Mouse (Mus musculus) CH12.LX (cell line): ENCODE data around the gene Defb18. TPM values are rescaled to one million over a fixed set of nuclear protein-coding genes. Genes with fewer than 3 reads are reported as not detected.

ENCODE experiments used
- DNase-seq: peaks from one replicate; pipeline ENCODE4 v3.0.0-alpha.2; 2013; ENCODE audit errors: extremely low read depth
- H3K27ac ChIP-seq: 2 replicates; pipeline ENCODE4 v1.5.1; 2012; ENCODE audit warnings: low read depth, mild to moderate bottlenecking, control low read depth, moderate library complexity; ENCODE audit not compliant: insufficient read depth
- H3K27me3 ChIP-seq: replicated peaks from 2 replicates; pipeline ENCODE3; 2012; ENCODE audit warnings: inconsistent platforms
- H3K36me3 ChIP-seq, 2 experiments: replicated peaks in 1 of 2; 2 replicates each; pipeline versions ENCODE3 to v1.6.1; 2012; ENCODE audit warnings: inconsistent platforms in 1 of 2, low read length in 1 of 2, mild to moderate bottlenecking in 1 of 2, mixed read lengths in 1 of 2, moderate library complexity in 1 of 2; ENCODE audit not compliant: control insufficient read depth in 1 of 2, insufficient read depth in 1 of 2
- H3K4me1 ChIP-seq, 2 experiments: 2 replicates each; pipeline ENCODE4 v1.6.1; 2012; ENCODE audit warnings: inconsistent platforms in 1 of 2, moderate library complexity in 1 of 2; ENCODE audit not compliant: insufficient read depth in 2 of 2, control insufficient read depth in 1 of 2
- H3K4me2 ChIP-seq: 2 replicates; pipeline ENCODE4 v1.6.1; 2012; ENCODE audit warnings: low read depth, mild to moderate bottlenecking, control low read depth; ENCODE audit not compliant: poor library complexity, insufficient read depth, severe bottlenecking
- H3K4me3 ChIP-seq, 3 experiments: fragments of 150-350 bp in 1 of 3; sonication (generic) in 1 of 3; replicated peaks in 1 of 3; 2 replicates each; pipeline versions ENCODE3 to v1.5.1; 2011 to 2012; ENCODE audit warnings: low read depth in 2 of 3, low read length in 2 of 3, mild to moderate bottlenecking in 2 of 3, moderate library complexity in 2 of 3, control low read depth in 1 of 3, improper control_type of control experiment in 1 of 3, inconsistent platforms in 1 of 3, mixed read lengths in 1 of 3; ENCODE audit not compliant: poor library complexity in 1 of 3
- H3K79me2 ChIP-seq: replicated peaks from 2 replicates; pipeline ENCODE4 v1.6.1; 2012; ENCODE audit warnings: mild to moderate bottlenecking, moderate library complexity; ENCODE audit not compliant: control insufficient read depth, poor library complexity, insufficient read depth, severe bottlenecking; ENCODE audit errors: extremely low read depth
- H3K9ac ChIP-seq: 2 replicates; pipeline ENCODE4 v1.6.1; 2012; ENCODE audit warnings: low read depth, mild to moderate bottlenecking, control low read depth, moderate library complexity; ENCODE audit not compliant: insufficient read depth
- H3K9me3 ChIP-seq: replicated peaks from 2 replicates; pipeline ENCODE3; 2012; ENCODE audit warnings: low read length, inconsistent platforms, mixed read lengths
- BHLHE40 ChIP-seq: IDR thresholded peaks from 2 replicates; pipeline ENCODE4 v1.6.1; 2011; ENCODE audit warnings: mild to moderate bottlenecking, low read depth, low read length, improper control_type of control experiment
- CHD1 ChIP-seq: IDR thresholded peaks from 2 replicates; pipeline ENCODE4 v1.6.1; 2012; ENCODE audit warnings: low read depth, low read length, improper control_type of control experiment, inconsistent platforms
- CTCF ChIP-seq, 2 experiments: IDR thresholded peaks in 1 of 2; conservative IDR thresholded peaks in 1 of 2; 2 replicates each; pipeline ENCODE4 v1.5.1; 2011 to 2012; ENCODE audit warnings: low read depth in 2 of 2, low read length in 2 of 2, improper control_type of control experiment in 1 of 2, inconsistent platforms in 1 of 2, mild to moderate bottlenecking in 1 of 2, moderate library complexity in 1 of 2
- E2F4 ChIP-seq: IDR thresholded peaks from 2 replicates; pipeline ENCODE4 v1.6.1; 2011; ENCODE audit warnings: low read depth, low read length, improper control_type of control experiment; ENCODE audit not compliant: insufficient replicate concordance
- ELF1 ChIP-seq: IDR thresholded peaks from 2 replicates; pipeline ENCODE4 v1.6.1; 2014; ENCODE audit warnings: low read depth, mild to moderate bottlenecking, inconsistent platforms, low read length, improper control_type of control experiment
- GABPA ChIP-seq: IDR thresholded peaks from 2 replicates; pipeline ENCODE4 v1.6.1; 2012; ENCODE audit warnings: low read depth, low read length, improper control_type of control experiment, inconsistent platforms; ENCODE audit not compliant: insufficient replicate concordance
- HCFC1 ChIP-seq: IDR thresholded peaks from 2 replicates; pipeline ENCODE4 v1.6.1; 2012; ENCODE audit warnings: low read depth, mild to moderate bottlenecking, inconsistent platforms, low read length, improper control_type of control experiment
- IRF4 ChIP-seq: IDR thresholded peaks from 2 replicates; pipeline ENCODE4 v1.6.1; 2014; ENCODE audit warnings: low read depth, mild to moderate bottlenecking, inconsistent platforms, low read length, improper control_type of control experiment
- JUN ChIP-seq: IDR thresholded peaks from 2 replicates; pipeline ENCODE4 v1.6.1; 2011; ENCODE audit warnings: low read depth, mild to moderate bottlenecking, low read length, improper control_type of control experiment, moderate library complexity; ENCODE audit not compliant: insufficient read depth
- JUND ChIP-seq: conservative IDR thresholded peaks from 2 replicates; pipeline ENCODE4 v1.6.1; 2011; ENCODE audit warnings: low read depth, low read length, improper control_type of control experiment
- KAT2A ChIP-seq: IDR thresholded peaks from 2 replicates; pipeline ENCODE4 v1.6.1; 2012; ENCODE audit warnings: low read length, improper control_type of control experiment, inconsistent platforms; ENCODE audit not compliant: insufficient replicate concordance
- MAFK ChIP-seq: IDR thresholded peaks from 2 replicates; pipeline ENCODE4 v1.6.1; 2011; ENCODE audit warnings: low read length, improper control_type of control experiment; ENCODE audit not compliant: insufficient replicate concordance
- MAX ChIP-seq: IDR thresholded peaks from 2 replicates; pipeline ENCODE4 v1.6.1; 2011; ENCODE audit warnings: low read length, improper control_type of control experiment
- MAZ ChIP-seq: IDR thresholded peaks from 2 replicates; pipeline ENCODE4 v1.6.1; 2012; ENCODE audit warnings: low read depth, mild to moderate bottlenecking, inconsistent platforms, low read length, improper control_type of control experiment, moderate library complexity
- MEF2A ChIP-seq: IDR thresholded peaks from 2 replicates; pipeline ENCODE4 v1.6.1; 2014; ENCODE audit warnings: low read depth, mild to moderate bottlenecking, inconsistent platforms, low read length, improper control_type of control experiment, borderline replicate concordance
- MXI1 ChIP-seq: IDR thresholded peaks from 2 replicates; pipeline ENCODE4 v1.6.1; 2011; ENCODE audit warnings: mild to moderate bottlenecking, low read depth, low read length, improper control_type of control experiment
- MYC ChIP-seq: IDR thresholded peaks from 2 replicates; pipeline ENCODE4 v1.6.1; 2011; ENCODE audit warnings: low read depth, mild to moderate bottlenecking, improper control_type of control experiment, low read length
- NELFE ChIP-seq: IDR thresholded peaks from 2 replicates; pipeline ENCODE4 v1.6.1; 2011; ENCODE audit warnings: low read depth, low read length, improper control_type of control experiment
- PAX5 ChIP-seq: IDR thresholded peaks from 2 replicates; pipeline ENCODE4 v1.6.1; 2012; ENCODE audit warnings: low read length, inconsistent platforms, mixed read lengths
- POLR2AphosphoS2 ChIP-seq: IDR thresholded peaks from 2 replicates; pipeline ENCODE4 v1.6.1; 2011; ENCODE audit warnings: low read depth, low read length, improper control_type of control experiment
- RAD21 ChIP-seq: IDR thresholded peaks from 2 replicates; pipeline ENCODE4 v1.6.1; 2011; ENCODE audit warnings: low read depth, mild to moderate bottlenecking, low read length, improper control_type of control experiment, moderate library complexity
- SMC3 ChIP-seq: IDR thresholded peaks from 2 replicates; pipeline ENCODE4 v1.6.1; 2011; ENCODE audit warnings: low read depth, low read length, improper control_type of control experiment
- TBP ChIP-seq: conservative IDR thresholded peaks from 2 replicates; pipeline ENCODE4 v1.6.1; 2011; ENCODE audit warnings: low read depth, low read length, improper control_type of control experiment
- USF2 ChIP-seq: conservative IDR thresholded peaks from 2 replicates; pipeline ENCODE4 v1.6.1; 2011; ENCODE audit warnings: low read depth, low read length, improper control_type of control experiment
- ZC3H11A ChIP-seq: IDR thresholded peaks from 2 replicates; pipeline ENCODE4 v1.6.1; 2012; ENCODE audit warnings: low read depth, mild to moderate bottlenecking, inconsistent platforms, low read length, improper control_type of control experiment
- ZKSCAN1 ChIP-seq: IDR thresholded peaks from 2 replicates; pipeline ENCODE4 v1.6.1; 2012; ENCODE audit warnings: low read depth, inconsistent platforms, low read length, improper control_type of control experiment, borderline replicate concordance
- ZMIZ1 ChIP-seq: IDR thresholded peaks from 2 replicates; pipeline ENCODE4 v1.6.1; 2012; ENCODE audit warnings: low read depth, mild to moderate bottlenecking, inconsistent platforms, low read length, improper control_type of control experiment
- dilution Hi-C: fragments of 300-500 bp; cut with MboI; formaldehyde crosslinking; loops from 2 replicates; pipeline ENCODE4 v1.14.3; 2020; ENCODE audit warnings: low sequenced_read_pairs; ENCODE audit not compliant: extremely low pct_unique_long_range_greater_than_20kb, extremely low pct_ligation_motif_present
- in situ Hi-C: fragments of 300-500 bp; cut with MboI; formaldehyde crosslinking; loops from 3 replicates; pipeline ENCODE4 v1.14.3; 2019; ENCODE audit warnings: low sequenced_read_pairs, low pct_ligation_motif_present, low pct_unique_long_range_greater_than_20kb, mixed read lengths
- polyA plus RNA-seq: library from polyadenylated mRNA; unstranded; fragments of >175 nt; gene quantifications from 2 replicates; pipeline ENCODE4 v1.2.1, GENCODE M21; 2012; ENCODE audit warnings: low read depth; ENCODE audit not compliant: insufficient read length
- total RNA-seq, 2 experiments: library from RNA; depleted of rRNA; stranded (reverse); fragments of 300-350 nt in 1 of 2; fragments of >200 nt in 1 of 2; gene quantifications; 2 replicates each; pipeline ENCODE4 v1.2.3; 2012 to 2014

Gene Defb18
- total and polyA plus RNA-seq, 3 experiments = not detected

- H3K9ac ChIP-seq = no peak overlapping the region
- in situ Hi-C loops = no loop called here
- no peaks in the 10 kb centered on the region for H3K36me3 ChIP-seq
- DNase-seq = no peak
- dilution Hi-C loops = no loop called here
- H3K4me1 ChIP-seq = no peaks in the 10 kb centered on the region
- H3K79me2 ChIP-seq = no peaks in the 10 kb centered on the region
- no peak for TF ChIP-seq CTCF (conservative IDR thresholded peaks at IDR 0.05 in 1 of 2, IDR thresholded peaks at IDR 0.05 in 1 of 2; ENCODE audit: low read depth in 2 of 2, low read length in 2 of 2)
- no peak for TF ChIP-seq MAFK
- TF ChIP-seq KAT2A = no peak
- TF ChIP-seq MYC = no peak
- TF ChIP-seq ZMIZ1 = no peak
- TF ChIP-seq IRF4 = no peak
- no peak for TF ChIP-seq ZC3H11A
- TF ChIP-seq HCFC1 = no peak
- no peak for TF ChIP-seq BHLHE40
- no peak for TF ChIP-seq NELFE
- TF ChIP-seq TBP = no peak
- no peak for TF ChIP-seq MAZ
- TF ChIP-seq ELF1 = no peak
- no peak for TF ChIP-seq GABPA
- TF ChIP-seq JUN = no peak
- TF ChIP-seq JUND = no peak
- TF ChIP-seq E2F4 = no peak
- H3K4me2 ChIP-seq = no peak overlapping the region
- peaks cover 22% of the 10 kb centered on the region for H3K9me3 ChIP-seq
- H3K4me3 ChIP-seq = no peak overlapping the region
- no peak overlapping the region for H3K27ac ChIP-seq
- H3K27me3 ChIP-seq = no peaks in the 10 kb centered on the region
Observed at GRCm38 (mm10) chr1:18191719-18192118, 45.5 kb downstream of the Defb18 start.

DNA sequence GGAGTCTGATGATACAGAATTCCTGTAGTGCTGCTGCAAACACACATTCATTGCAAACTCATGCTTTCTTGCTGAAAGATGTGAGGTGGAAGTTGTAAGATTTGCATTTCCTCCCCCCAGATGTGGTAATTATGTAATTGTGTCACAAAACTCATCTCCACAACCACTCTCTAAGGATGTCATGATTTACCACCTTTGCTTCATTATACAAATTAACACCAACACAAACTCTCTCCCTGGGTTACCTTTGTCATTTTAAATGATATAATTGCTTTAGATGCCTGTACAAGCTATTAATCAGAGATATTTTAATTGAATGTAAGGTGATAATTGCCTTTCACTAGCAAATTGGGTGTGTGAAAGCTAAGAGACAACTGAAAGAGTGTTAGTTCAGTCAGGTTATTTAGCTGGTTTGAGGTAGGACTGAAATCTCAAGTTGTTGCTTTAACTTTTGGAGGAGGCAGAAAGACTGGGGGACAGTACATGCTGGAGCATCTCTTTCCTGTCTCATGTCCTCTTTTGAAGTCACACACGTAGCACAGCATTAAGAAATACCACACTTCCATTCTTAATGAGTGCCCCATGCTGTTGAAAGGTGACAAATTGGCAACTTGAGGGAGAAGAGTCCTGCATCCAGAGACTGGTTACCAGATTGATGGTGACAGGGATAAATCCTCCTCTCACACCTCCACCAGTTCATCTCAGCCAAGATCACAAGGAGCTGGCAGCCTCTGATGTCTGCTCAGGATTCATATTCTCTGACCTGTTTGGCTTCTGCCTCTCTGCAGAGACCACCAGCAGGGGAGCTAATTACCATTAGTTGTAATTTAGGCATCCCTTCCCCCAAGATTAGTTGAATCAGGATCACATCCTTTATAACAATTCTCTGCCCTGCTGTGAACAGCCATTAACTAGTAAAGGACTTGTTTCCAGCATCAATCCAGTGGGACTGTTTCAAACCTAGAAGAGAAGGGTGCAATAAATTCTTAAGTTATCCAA is 46.2 kb downstream of the Defb18 start:
- Histone ChIP-seq H3K27me3 (no peaks in the 10 kb centered on the region), H3K4me3 (no peak overlapping the region), H3K4me2 (no peak overlapping the region), H3K36me3 (no peaks in the 10 kb centered on the region), H3K9ac (no peak overlapping the region), H3K79me2 (no peaks in the 10 kb centered on the region), H3K27ac (no peak overlapping the region), H3K9me3 (peaks cover 22% of the 10 kb centered on the region), H3K4me1 (no peaks in the 10 kb centered on the region)
- DNase-seq = no peak
- dilution Hi-C loops = no loop called here
- in situ Hi-C loops = no loop called here
- TF ChIP-seq TBP (no peak), MAX (no peak), E2F4 (no peak), MXI1 (no peak), POLR2AphosphoS2 (no peak), BHLHE40 (no peak), ZC3H11A (no peak), MAZ (no peak), JUND (no peak), MEF2A (no peak), RAD21 (no peak), ZKSCAN1 (no peak), KAT2A (no peak), SMC3 (no peak), JUN (no peak), MYC (no peak), CHD1 (no peak), USF2 (no peak), IRF4 (no peak), PAX5 (no peak)
